Mouse (Mus musculus) liver, embryonic 11.5 days (tissue): Measurements from ENCODE around the gene Med26. TPM values are rescaled to one million over a fixed set of nuclear protein-coding genes. Genes with fewer than 3 reads are reported as not detected.

Experiments
- ATAC-seq: fragments of 200-750 bp; cut with Nextera tagmentation; replicated peaks from 2 replicates; pipeline ENCODE4 v1.8.0; 2017; ENCODE audit warnings: moderate number of reproducible peaks, mild to moderate bottlenecking, moderate TSS enrichment, moderate library complexity; ENCODE audit not compliant: low FRiP score
- DNase-seq: peaks from one replicate; pipeline ENCODE4 v3.0.0-alpha.2; 2017; ENCODE audit warnings: low spot score
- H3K27ac ChIP-seq: fragments of 300-500 bp; sonication (generic); 2 replicates; pipeline ENCODE4 v1.5.1; 2014; ENCODE audit warnings: mild to moderate bottlenecking, low read depth, low read length, control low read depth
- H3K27me3 ChIP-seq: fragments of 300-500 bp; sonication (generic); replicated peaks from 2 replicates; pipeline ENCODE4 v1.6.1; 2014; ENCODE audit warnings: low read length, mixed read lengths; ENCODE audit not compliant: control insufficient read depth, insufficient read depth
- H3K36me3 ChIP-seq: fragments of 300-500 bp; sonication (generic); 2 replicates; pipeline ENCODE4 v1.6.1; 2014; ENCODE audit warnings: mild to moderate bottlenecking, low read length, moderate library complexity, mixed read lengths; ENCODE audit not compliant: control insufficient read depth, insufficient read depth
- H3K4me1 ChIP-seq: fragments of 300-500 bp; sonication (generic); replicated peaks from 2 replicates; pipeline ENCODE4 v1.6.1; 2014; ENCODE audit warnings: low read length, mixed read lengths; ENCODE audit not compliant: control insufficient read depth, insufficient read depth
- H3K4me2 ChIP-seq: fragments of 300-500 bp; sonication (generic); 2 replicates; pipeline ENCODE4 v1.6.1; 2014; ENCODE audit warnings: mild to moderate bottlenecking, control low read depth, moderate library complexity
- H3K4me3 ChIP-seq: fragments of 300-500 bp; sonication (generic); 2 replicates; pipeline ENCODE4 v1.5.1; 2014; ENCODE audit warnings: low read depth, low read length, control low read depth
- H3K9ac ChIP-seq: fragments of 300-500 bp; sonication (generic); 2 replicates; pipeline ENCODE4 v1.6.1; 2014; ENCODE audit warnings: low read depth, low read length, control low read depth
- H3K9me3 ChIP-seq: fragments of 300-500 bp; sonication (generic); 2 replicates; pipeline ENCODE4 v1.6.1; 2016; ENCODE audit warnings: low read length, inconsistent platforms, mixed read lengths; ENCODE audit not compliant: control insufficient read depth
- WGBS: fragments of 180-500 bp; shearing (Covaris S2); extraction: QIAGEN DNeasy Blood & Tissue Kit; methylation state at CpG from one replicate; pipeline ENCODE4 v1.1.7; 2014; 5-methylcytosine and 5-hydroxymethylcytosine counted together
- polyA plus RNA-seq: library from polyadenylated mRNA; unstranded; fragments of >200 nt; fragmentation: Nextera tagmentation; extraction: Ambion mirVana; gene quantifications from 2 replicates; pipeline ENCODE4 v1.2.1, GENCODE M21; 2014

Gene Med26
- polyA plus RNA-seq, 1 experiment from 2014 or later = 16.4 TPM

DNA sequence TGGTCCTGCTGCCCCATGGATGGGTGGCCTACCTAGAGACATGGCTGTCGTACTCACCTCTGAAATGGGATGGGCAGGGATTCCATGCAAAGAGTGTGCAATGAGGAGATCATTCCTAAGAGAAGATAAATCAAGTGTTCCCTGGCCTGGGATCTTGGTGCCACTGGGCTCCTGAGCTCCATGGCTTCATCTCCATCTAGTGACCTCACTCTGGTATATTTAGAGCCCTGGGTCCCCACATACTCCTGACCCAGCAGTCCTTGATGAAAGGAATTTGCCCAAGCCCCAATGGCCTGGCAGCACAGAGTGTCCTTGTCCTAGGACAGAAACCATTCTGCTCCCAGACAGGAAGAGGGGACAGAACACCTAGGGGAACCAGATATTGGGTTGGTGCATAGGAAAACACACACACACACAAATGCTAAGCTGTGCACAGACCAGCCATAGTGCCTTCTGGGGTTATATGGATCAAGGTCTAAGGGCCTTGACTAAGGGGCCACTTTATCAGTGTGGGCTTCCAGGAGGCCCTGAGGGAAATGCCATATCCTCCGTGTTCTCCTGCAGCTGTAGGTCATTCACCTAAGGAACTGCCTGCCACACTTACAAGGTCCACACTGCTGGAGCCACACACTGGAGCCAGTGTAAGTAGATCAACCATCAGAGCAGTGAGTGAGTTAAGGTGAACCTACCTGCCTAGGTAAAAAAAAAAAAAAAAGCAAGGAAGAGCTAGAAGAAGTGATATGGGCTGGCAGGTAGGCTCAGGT, 48.4 kb downstream of the Med26 start:
- 81% methylated on average over 2 of the region's 2 CpGs for WGBS
- Histone ChIP-seq H3K36me3 (peaks cover 27% of the 10 kb centered on the region), H3K4me2 (no peak overlapping the region), H3K4me3 (no peak overlapping the region), H3K4me1 (peaks cover 11% of the 10 kb centered on the region), H3K27ac (no peak overlapping the region), H3K27me3 (no peaks in the 10 kb centered on the region), H3K9me3 (no peaks in the 10 kb centered on the region), H3K9ac (no peak overlapping the region)
- DNase-seq (no peak), ATAC-seq (no peak)

GRCm38 (mm10) chr8:72498527-72498926, 49.5 kb downstream of the Med26 start:
- WGBS = 69% methylated on average over 4 of the region's 4 CpGs
- Histone ChIP-seq H3K9me3 (no peaks in the 10 kb centered on the region), H3K9ac (no peak overlapping the region), H3K4me2 (no peak overlapping the region), H3K4me1 (peaks cover 8% of the 10 kb centered on the region), H3K27me3 (no peaks in the 10 kb centered on the region), H3K36me3 (peaks cover 27% of the 10 kb centered on the region), H3K27ac (no peak overlapping the region), H3K4me3 (no peak overlapping the region)
- no peak for DNase-seq
- ATAC-seq = no peak

- WGBS = 72% methylated on average over 1 of the region's 1 CpGs
- ATAC-seq (no peak), DNase-seq (no peak)
- Histone ChIP-seq H3K9ac (no peak overlapping the region), H3K27ac (no peak overlapping the region), H3K4me1 (peaks cover 8% of the 10 kb centered on the region), H3K9me3 (no peaks in the 10 kb centered on the region), H3K36me3 (peaks cover 27% of the 10 kb centered on the region), H3K27me3 (no peaks in the 10 kb centered on the region), H3K4me3 (no peak overlapping the region), H3K4me2 (no peak overlapping the region)
Observed at GRCm38 (mm10) chr8:72497911-72498310, 50.2 kb downstream of the Med26 start.

GRCm38 (mm10) chr8:72496217-72496616, 51.9 kb downstream of the Med26 start:
- WGBS = 90% methylated on average over 19 of the region's 19 CpGs
- peaks cover 23% of the 10 kb centered on the region for H3K36me3 ChIP-seq
- no peak overlapping the region for H3K9ac ChIP-seq
- peaks cover 12% of the 10 kb centered on the region for H3K4me1 ChIP-seq
- no peak for ATAC-seq
- no peak overlapping the region for H3K4me2 ChIP-seq
- no peak overlapping the region; the same call in 1 of the 2 replicates for H3K27ac ChIP-seq
- no peak overlapping the region for H3K4me3 ChIP-seq
- DNase-seq = no peak
- no peaks in the 10 kb centered on the region for H3K9me3 ChIP-seq
- no peaks in the 10 kb centered on the region for H3K27me3 ChIP-seq

GRCm38 (mm10) chr8:72495411-72496111, 52.5 kb downstream of the Med26 start:
- Histone ChIP-seq H3K4me1 (peaks cover 16% of the 10 kb centered on the region), H3K4me3 (no peak overlapping the region), H3K4me2 (no peak overlapping the region), H3K36me3 (peaks cover 23% of the 10 kb centered on the region), H3K27ac (no peak overlapping the region), H3K9me3 (no peaks in the 10 kb centered on the region), H3K9ac (no peak overlapping the region), H3K27me3 (no peaks in the 10 kb centered on the region)
- no peak for DNase-seq
- 86% methylated on average over 23 of the region's 23 CpGs for WGBS
- ATAC-seq = no peak

- Histone ChIP-seq H3K4me3 (peak overlapping the region; percentile 96), H3K4me2 (peak overlapping the region; percentile 94), H3K9me3 (no peaks in the 10 kb centered on the region), H3K36me3 (peaks cover 29% of the 10 kb centered on the region), H3K4me1 (peaks cover 18% of the 10 kb centered on the region), H3K27me3 (no peaks in the 10 kb centered on the region), H3K9ac (peak overlapping the region; percentile 76), H3K27ac (peak overlapping the region; percentile 75)
- DNase-seq (no peak), ATAC-seq (no peak)
- WGBS = 13% methylated on average over 8 of the region's 8 CpGs
Observed at GRCm38 (mm10) chr8:72493381-72493780, 54.7 kb downstream of the Med26 start.

- Histone ChIP-seq H3K4me3 (peak overlapping the region; percentile 96), H3K4me1 (peaks cover 18% of the 10 kb centered on the region), H3K27ac (peak overlapping the region; percentile 83), H3K9ac (peak overlapping the region; percentile 92), H3K9me3 (no peaks in the 10 kb centered on the region), H3K27me3 (no peaks in the 10 kb centered on the region), H3K4me2 (peak overlapping the region; percentile 94), H3K36me3 (peaks cover 33% of the 10 kb centered on the region)
- under 1% methylated on average over 53 of the region's 56 CpGs for WGBS
- peak; percentile 99 for DNase-seq
- ATAC-seq = peak; percentile 94
Observed at GRCm38 (mm10) chr8:72492622-72493081, 55.4 kb downstream of the Med26 start.

DNA sequence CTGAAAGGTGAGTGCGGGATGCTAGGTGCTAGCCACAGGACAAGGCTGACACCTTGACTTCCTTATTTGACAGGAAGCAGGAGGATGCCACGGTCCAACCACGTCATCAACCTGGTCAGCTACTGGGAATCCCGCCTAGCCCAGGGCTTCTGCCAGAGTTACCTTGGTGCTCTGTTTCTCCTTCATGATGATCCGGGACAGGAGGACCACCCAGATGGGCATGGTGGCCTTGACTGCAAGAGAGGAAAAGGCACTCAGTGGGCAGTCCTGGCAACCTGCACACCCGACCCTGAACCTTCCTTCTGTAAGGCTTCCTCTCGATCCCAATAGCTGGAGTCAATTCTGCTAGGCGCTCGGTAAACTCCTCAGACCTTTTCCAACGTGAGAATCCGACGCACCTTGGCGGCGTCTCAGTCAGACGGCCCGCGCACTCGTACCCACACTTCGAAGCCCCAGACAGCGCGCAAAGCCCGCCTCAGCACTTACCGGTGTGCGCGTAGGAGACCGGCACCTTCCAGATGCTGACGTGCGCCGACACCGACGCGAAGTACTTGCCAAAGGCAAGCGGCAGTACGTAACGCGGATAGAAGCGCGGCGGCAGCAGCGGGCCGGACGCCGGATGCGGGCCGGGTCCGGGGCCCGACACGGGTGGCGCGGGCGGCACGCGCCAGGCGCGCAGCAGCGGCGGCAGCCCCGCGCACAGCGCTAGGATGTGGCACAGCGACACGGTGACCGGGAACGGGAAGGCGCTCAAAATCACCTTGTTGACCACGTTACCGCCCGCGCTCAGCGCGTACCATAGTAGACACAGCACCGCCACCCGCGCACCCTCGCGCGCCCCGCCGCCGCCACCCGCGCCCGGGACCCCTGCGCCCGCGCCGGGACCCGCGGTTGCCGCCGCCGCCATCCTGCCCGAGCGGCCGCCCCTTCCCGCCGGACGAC, 56.1 kb downstream of the Med26 start, which contains the start of gene Slc35e1:
Gene Slc35e1, minus strand, starts transcription at position 935 of the 942 bp plus-strand sequence.
- Histone ChIP-seq H3K36me3 (peaks cover 33% of the 10 kb centered on the region), H3K4me3 (peak within 1 kb of the TSS; percentile 96), H3K4me2 (peak within 1 kb of the TSS; percentile 96), H3K9me3 (no peaks in the 10 kb centered on the region), H3K9ac (peak within 1 kb of the TSS; percentile 92), H3K27ac (peak within 1 kb of the TSS; percentile 83), H3K4me1 (peaks cover 18% of the 10 kb centered on the region), H3K27me3 (no peaks in the 10 kb centered on the region)
- DNase-seq (peak; percentile 65), ATAC-seq (peak; percentile 32)
- 1% methylated on average over 92 of the region's 98 CpGs for WGBS
